Mouse (Mus musculus) ES-Bruce4 (cell line): ENCODE results near the gene Dtx1.

Experiments used
- EP300 ChIP-seq: IDR thresholded peaks from 2 replicates; pipeline ENCODE4 v1.6.1; 2011; ENCODE audit warnings: low read depth, low read length; ENCODE audit not compliant: insufficient read depth
- POLR2A ChIP-seq: IDR thresholded peaks from one replicate; pipeline ENCODE4 v1.8.1; 2011; ENCODE audit warnings: low read length; ENCODE audit not compliant: insufficient read depth

GRCm38 (mm10) chr5:120679676-120680555 is 31.8 kb downstream of the Dtx1 start:
- TF ChIP-seq POLR2A (no peak), EP300 (peak; percentile 29; the same call in 1 of the 2 replicates)
